Mouse (Mus musculus) megakaryocyte, embryonic 14.5 days (primary cell): ENCODE measurements at regions not wholly inside any gene's neighbourhood (a gene's known extent, or its start where the extent isn't known, plus 50 kb on each side); places are given as distances from the start of the nearest gene placed in this dataset.

Experiments used
- FLI1 ChIP-seq: IDR thresholded peaks from 2 replicates; pipeline ENCODE4 v1.6.1; 2012; ENCODE audit warnings: low read length, inconsistent platforms, mixed read lengths
- GATA1 ChIP-seq: IDR thresholded peaks from 3 replicates; pipeline ENCODE4 v1.6.1; 2012; ENCODE audit warnings: mixed read lengths, low read length, inconsistent platforms, borderline replicate concordance

DNA sequence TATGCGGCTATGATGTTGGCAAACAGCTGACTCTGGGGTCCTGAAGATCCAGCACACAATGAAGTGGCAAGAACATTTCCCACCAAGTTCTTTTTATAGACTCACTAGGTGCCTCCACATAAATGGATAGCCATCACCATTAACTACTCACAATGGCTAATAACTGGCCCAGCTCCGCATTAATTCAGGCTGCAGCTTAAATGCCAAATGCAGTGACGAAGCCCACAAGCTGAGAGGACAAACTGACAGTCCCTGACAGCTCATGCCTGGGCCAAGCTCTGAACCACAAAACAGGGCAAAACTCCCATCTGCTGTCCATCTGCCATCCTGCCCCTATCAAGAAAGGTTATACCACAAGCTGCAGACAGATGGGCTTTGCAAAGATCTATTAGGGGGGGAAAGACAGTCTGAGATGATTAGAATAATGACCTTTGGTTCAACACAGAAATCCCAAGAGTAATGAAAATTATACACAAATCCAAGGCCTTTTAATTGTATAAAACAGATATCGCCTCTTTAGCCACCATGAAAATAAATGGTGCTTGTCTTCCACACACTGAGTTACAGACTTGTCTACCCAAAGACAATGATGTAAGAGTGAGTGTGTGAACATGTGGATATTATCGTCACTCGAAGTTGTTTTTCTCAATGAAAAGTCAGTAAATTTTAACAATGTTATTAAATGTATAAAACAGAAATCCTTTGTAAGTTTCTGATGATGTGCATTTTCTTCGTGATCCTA, 224.1 kb downstream of the Gm11361 start:
- no peak for TF ChIP-seq GATA1
- TF ChIP-seq FLI1: no peak
